Comparison of ENCODE assay signal across 8 mouse cellular contexts in genomic region chr2:122916772-122917171, GRCm38 (mm10).
DNase-seq lines count a peak whose midpoint lies in the region; ATAC-seq and TF ChIP-seq lines count a peak whose summit lies in the region.
"Had no signal": no experiment of that assay in that cellular context is flagged by ENCODE, and none has a peak within 500 bp of the region (broad histone marks: within the 10 kb centered on the region; RNA-seq: fewer than 3 reads in every experiment).

No protein-coding gene starts in this region.

- no peaks in the 10 kb centered on the region for H3K36me3 ChIP-seq in hindbrain, embryonic 14.5 days (replicated peaks; ENCODE audit: control insufficient read depth, insufficient read depth)
- H3K36me3 ChIP-seq in hindbrain, embryonic 13.5 days, result no peaks in the 10 kb centered on the region
- H3K36me3 ChIP-seq in liver, postnatal 0 days (replicated peaks; ENCODE audit: insufficient read depth, low read length), result no peaks in the 10 kb centered on the region
- H3K36me3 ChIP-seq: limb, embryonic 13.5 days had no signal

- H3K4me1 ChIP-seq in hindbrain, embryonic 14.5 days (replicated peaks; ENCODE audit: control insufficient read depth, insufficient read depth, low read length), result no peaks in the 10 kb centered on the region
- H3K4me1 ChIP-seq in hindbrain, embryonic 13.5 days (replicated peaks), result no peaks in the 10 kb centered on the region
- no peaks in the 10 kb centered on the region for H3K4me1 ChIP-seq in liver, postnatal 0 days (ENCODE audit: insufficient read depth)
- H3K4me1 ChIP-seq: limb, embryonic 13.5 days had no signal

- H3K9ac ChIP-seq in hindbrain, embryonic 14.5 days, result no peak overlapping the region
- H3K9ac ChIP-seq in hindbrain, embryonic 13.5 days, result no peak overlapping the region
- no peak overlapping the region for H3K9ac ChIP-seq in liver, postnatal 0 days (replicated peaks)
- H3K9ac ChIP-seq: limb, embryonic 13.5 days had no signal

- intact Hi-C loops in left cerebral cortex, postnatal 36 days (cut with DNase I), result no loop called here

- no peak overlapping the region for H3K27ac ChIP-seq in hindbrain, embryonic 14.5 days
- H3K27ac ChIP-seq in hindbrain, embryonic 13.5 days, result no peak overlapping the region
- H3K27ac ChIP-seq in liver, postnatal 0 days (ENCODE audit: low read depth), result no peak overlapping the region
- H3K27ac ChIP-seq: limb, embryonic 13.5 days had no signal

- no peaks in the 10 kb centered on the region for H3K9me3 ChIP-seq in hindbrain, embryonic 14.5 days (ENCODE audit: control insufficient read depth, low read length)
- H3K9me3 ChIP-seq in hindbrain, embryonic 13.5 days, result no peaks in the 10 kb centered on the region
- no peaks in the 10 kb centered on the region for H3K9me3 ChIP-seq in liver, postnatal 0 days (ENCODE audit: low read length)
- H3K9me3 ChIP-seq: limb, embryonic 13.5 days had no signal

- peak; percentile 53 for DNase-seq in hindbrain, embryonic 14.5 days (ENCODE audit: low spot score)
- DNase-seq in 416B (ENCODE audit: low read depth) (peak; percentile 17), ZHBTc4 (ENCODE audit: low read depth, low spot score) (peak; percentile 2)
- peak; percentile 19 to 24 for DNase-seq in left cerebral cortex, postnatal 36 days (ENCODE audit: low spot score in 2 of 2)
- no peak for DNase-seq in gastrocnemius, adult 18-20 months (ENCODE audit: low spot score)
- DNase-seq in liver, postnatal 0 days, result no peak

- no peak for ATAC-seq in hindbrain, embryonic 14.5 days (ENCODE audit: low FRiP score)
- ATAC-seq in hindbrain, embryonic 13.5 days (ENCODE audit: low FRiP score), result no peak
- no peak for ATAC-seq in liver, postnatal 0 days

- no peak for TF ChIP-seq EP300 in liver, postnatal 0 days (IDR thresholded peaks at IDR 0.05; ENCODE audit: low read depth)

- H3K27me3 ChIP-seq in hindbrain, embryonic 14.5 days (ENCODE audit: control insufficient read depth, insufficient read depth, low read length), result no peaks in the 10 kb centered on the region
- no peaks in the 10 kb centered on the region for H3K27me3 ChIP-seq in hindbrain, embryonic 13.5 days
- no peaks in the 10 kb centered on the region for H3K27me3 ChIP-seq in liver, postnatal 0 days (ENCODE audit: insufficient read depth, low read length)
- H3K27me3 ChIP-seq: limb, embryonic 13.5 days had no signal

- 83% methylated on average over 1 of the region's 1 CpGs for WGBS in hindbrain, embryonic 14.5 days
- 92% methylated on average over 1 of the region's 1 CpGs for WGBS in hindbrain, embryonic 13.5 days
- WGBS in liver, postnatal 0 days (ENCODE audit: insufficient replicate concordance), result 85% methylated on average over 1 of the region's 1 CpGs

- TF ChIP-seq CTCF in liver, postnatal 0 days (IDR thresholded peaks at IDR 0.05; ENCODE audit: low read depth), result no peak

- no peak overlapping the region for H3K4me2 ChIP-seq in hindbrain, embryonic 14.5 days (replicated peaks)
- no peak overlapping the region for H3K4me2 ChIP-seq in hindbrain, embryonic 13.5 days
- no peak overlapping the region for H3K4me2 ChIP-seq in liver, postnatal 0 days (ENCODE audit: low read depth, low read length)
- H3K4me2 ChIP-seq: limb, embryonic 13.5 days had no signal

- no peak overlapping the region for H3K4me3 ChIP-seq in hindbrain, embryonic 14.5 days (replicated peaks; ENCODE audit: low read length)
- no peak overlapping the region for H3K4me3 ChIP-seq in hindbrain, embryonic 13.5 days
- H3K4me3 ChIP-seq in liver, postnatal 0 days (ENCODE audit: low read depth, low read length), result no peak overlapping the region
- H3K4me3 ChIP-seq: limb, embryonic 13.5 days had no signal

Comparison
In these comparisons a context has a peak if more than half of its experiments do, and no peak if none do; other contexts are left out.
1. DNase-seq: peak in hindbrain, embryonic 14.5 days (single experiment), 416B (single experiment), ZHBTc4 (single experiment) and left cerebral cortex, postnatal 36 days (2 of 2); none in gastrocnemius, adult 18-20 months (single experiment) and liver, postnatal 0 days (single experiment).